In genomic region chr19:29941208-29941607, GRCm38 (mm10) we compare ENCODE assay signal across 27 mouse cellular contexts. TPM values are rescaled to one million over a fixed set of nuclear protein-coding genes. Genes with fewer than 3 reads are reported as not detected.
A peak's percentile ranks its signal among the peaks of the same experiment; 100 is the strongest.
DNase-seq lines count a peak whose midpoint lies in the region; ATAC-seq and TF ChIP-seq lines count a peak whose summit lies in the region.
"Had no signal": no experiment of that assay in that cellular context is flagged by ENCODE, and none has a peak within 500 bp of the region (broad histone marks: within the 10 kb centered on the region; RNA-seq: fewer than 3 reads in every experiment).

No protein-coding gene starts in this region.

- H3K27ac ChIP-seq in kidney, postnatal 0 days, result peak overlapping the region; percentile 43; the same call in 1 of the 2 replicates
- H3K27ac ChIP-seq in kidney, adult 2 months (ENCODE audit: insufficient read depth, low read depth, low read length), result no peak overlapping the region
- no peak overlapping the region for H3K27ac ChIP-seq in CH12.LX (ENCODE audit: insufficient read depth, low read depth)
- peak overlapping the region; percentile 37 for H3K27ac ChIP-seq in small intestine, adult 2 months (ENCODE audit: insufficient read depth, low read depth, low read length)
- H3K27ac ChIP-seq in cerebellum, adult 2 months (ENCODE audit: insufficient read depth, low read length), result no peak overlapping the region
- H3K27ac ChIP-seq in thymus, adult 2 months (ENCODE audit: control insufficient read depth, insufficient read depth, low read length), result no peak overlapping the region
- H3K27ac ChIP-seq: forebrain, embryonic 10.5 days; forebrain, embryonic 13.5 days; hindbrain, embryonic 14.5 days; hindbrain, postnatal 0 days had no signal

- no peak for TF ChIP-seq CTCF in kidney, postnatal 0 days (IDR thresholded peaks at IDR 0.05; ENCODE audit: low read depth)
- TF ChIP-seq CTCF in kidney, adult 2 months (conservative IDR thresholded peaks at IDR 0.05; ENCODE audit: insufficient read depth, insufficient read length, low read depth, low read length), result no peak
- TF ChIP-seq CTCF in CH12.LX (conservative IDR thresholded peaks at IDR 0.05 in 1 of 2, IDR thresholded peaks at IDR 0.05 in 1 of 2; ENCODE audit: low read depth in 2 of 2, low read length in 2 of 2), result no peak
- no peak for TF ChIP-seq CTCF in small intestine, adult 2 months (IDR thresholded peaks at IDR 0.05; ENCODE audit: extremely low read depth, insufficient read length, insufficient replicate concordance, low read depth, low read length)
- TF ChIP-seq CTCF in cerebellum, adult 2 months (IDR thresholded peaks at IDR 0.05; ENCODE audit: borderline replicate concordance, insufficient read depth, low read depth, low read length), result no peak
- TF ChIP-seq CTCF in thymus, adult 2 months (IDR thresholded peaks at IDR 0.05; ENCODE audit: borderline replicate concordance, control insufficient read depth, extremely low read depth, insufficient read depth, low read length, poor library complexity), result no peak

- WGBS in kidney, postnatal 0 days, result 81% methylated on average over 7 of the region's 7 CpGs
- WGBS in kidney, adult 2 months, result 93% methylated on average over 7 of the region's 7 CpGs
- WGBS in small intestine, adult 2 months, result 69% methylated on average over 7 of the region's 7 CpGs
- whole genome bisulfite sequencing in cerebellum, adult 2 months, result 74% methylated on average over 7 of the region's 7 CpGs
- WGBS in thymus, adult 2 months, result 93% methylated on average over 7 of the region's 7 CpGs

- dilution Hi-C loops in CH12.LX (cut with MboI; ENCODE audit: extremely low pct_ligation_motif_present, extremely low pct_unique_long_range_greater_than_20kb, low sequenced_read_pairs), result no loop called here

- H3K4me1 ChIP-seq in kidney, postnatal 0 days (replicated peaks; ENCODE audit: insufficient read depth, low read length), result peaks cover under 1% of the 10 kb centered on the region; the same call in 1 of the 2 replicates
- H3K4me1 ChIP-seq in kidney, adult 2 months (ENCODE audit: control insufficient read depth, insufficient read depth, low read length), result peaks cover 15% of the 10 kb centered on the region
- peaks cover 12 to 38% of the 10 kb centered on the region in 2 experiments for H3K4me1 ChIP-seq in CH12.LX (ENCODE audit: control insufficient read depth in 1 of 2, insufficient read depth in 2 of 2)
- peaks cover 24% of the 10 kb centered on the region for H3K4me1 ChIP-seq in small intestine, adult 2 months (ENCODE audit: control insufficient read depth, insufficient read depth, insufficient read length, low read length)
- no peaks in the 10 kb centered on the region for H3K4me1 ChIP-seq in cerebellum, adult 2 months (ENCODE audit: control insufficient read depth, insufficient read depth, low read length)
- no peaks in the 10 kb centered on the region for H3K4me1 ChIP-seq in thymus, adult 2 months (replicated peaks; ENCODE audit: control insufficient read depth, insufficient read depth, low read length)
- H3K4me1 ChIP-seq: forebrain, embryonic 13.5 days had no signal

- no peak overlapping the region for H3K9ac ChIP-seq in kidney, postnatal 0 days (ENCODE audit: low read depth, low read length)
- no peak overlapping the region for H3K9ac ChIP-seq in CH12.LX (ENCODE audit: insufficient read depth, low read depth)
- H3K9ac ChIP-seq: forebrain, embryonic 13.5 days; heart, embryonic 13.5 days; hindbrain, embryonic 14.5 days had no signal

- H3K9me3 ChIP-seq in kidney, postnatal 0 days (replicated peaks; ENCODE audit: low read length), result no peaks in the 10 kb centered on the region
- H3K9me3 ChIP-seq in CH12.LX (replicated peaks; ENCODE audit: low read length), result no peaks in the 10 kb centered on the region
- H3K9me3 ChIP-seq: forebrain, embryonic 10.5 days; forebrain, embryonic 13.5 days; G1E; heart, embryonic 13.5 days had no signal

- ATAC-seq in kidney, postnatal 0 days (replicated peaks; ENCODE audit: low FRiP score, low read depth), result no peak
- ATAC-seq: activated CD4-positive, CD25-positive, alpha-beta regulatory T cell, adult 4 months; forebrain, embryonic 13.5 days; forebrain, embryonic 16.5 days; hindbrain, postnatal 0 days; intestine, postnatal 0 days had no signal

- no peak overlapping the region for H3K4me3 ChIP-seq in kidney, postnatal 0 days (replicated peaks; ENCODE audit: low read depth, low read length)
- no peak overlapping the region for H3K4me3 ChIP-seq in kidney, adult 2 months (ENCODE audit: insufficient read depth, low read depth, low read length)
- no peak overlapping the region for H3K4me3 ChIP-seq in CH12.LX (replicated peaks in 1 of 3; ENCODE audit: low read depth in 2 of 3, low read length in 2 of 3, poor library complexity in 1 of 3)
- H3K4me3 ChIP-seq in small intestine, adult 2 months (ENCODE audit: low read depth, low read length), result no peak overlapping the region
- H3K4me3 ChIP-seq in cerebellum, adult 2 months (replicated peaks; ENCODE audit: insufficient read depth, low read depth, low read length), result no peak overlapping the region
- H3K4me3 ChIP-seq in thymus, adult 2 months (ENCODE audit: control insufficient read depth, insufficient read depth, low read length), result no peak overlapping the region
- H3K4me3 ChIP-seq: forebrain, embryonic 10.5 days; forebrain, embryonic 13.5 days; heart, embryonic 13.5 days had no signal

- no peaks in the 10 kb centered on the region for H3K79me2 ChIP-seq in CH12.LX (replicated peaks; ENCODE audit: control insufficient read depth, extremely low read depth, insufficient read depth, poor library complexity, severe bottlenecking)

- TF ChIP-seq POLR2A in kidney, adult 2 months (IDR thresholded peaks at IDR 0.05; ENCODE audit: low read depth, low read length), result no peak
- no peak for TF ChIP-seq POLR2A in CH12.LX (IDR thresholded peaks at IDR 0.05; ENCODE audit: low read depth, low read length)
- no peak for TF ChIP-seq POLR2A in small intestine, adult 2 months (IDR thresholded peaks at IDR 0.05; ENCODE audit: low read depth, low read length)
- TF ChIP-seq POLR2A in cerebellum, adult 2 months (IDR thresholded peaks at IDR 0.05; ENCODE audit: borderline replicate concordance, insufficient read depth, low read length), result no peak
- no peak for TF ChIP-seq POLR2A in thymus, adult 2 months (IDR thresholded peaks at IDR 0.05; ENCODE audit: control insufficient read depth, extremely low read depth, insufficient read depth, low read length, poor library complexity)

- no peak for TF ChIP-seq EP300 in CH12.LX (IDR thresholded peaks at IDR 0.05; ENCODE audit: low read length)

- no peak for TF ChIP-seq RAD21 in CH12.LX (IDR thresholded peaks at IDR 0.05; ENCODE audit: low read depth, low read length)

- in situ Hi-C loops in CH12.LX (cut with MboI; ENCODE audit: low pct_ligation_motif_present, low pct_unique_long_range_greater_than_20kb, low sequenced_read_pairs), result no loop called here

- no peak overlapping the region for H3K4me2 ChIP-seq in kidney, postnatal 0 days (ENCODE audit: low read length)
- H3K4me2 ChIP-seq in CH12.LX (ENCODE audit: insufficient read depth, low read depth, poor library complexity, severe bottlenecking), result no peak overlapping the region
- H3K4me2 ChIP-seq: forebrain, embryonic 13.5 days; hindbrain, embryonic 14.5 days had no signal

- DNase-seq in kidney, postnatal 0 days (ENCODE audit: low spot score), result no peak
- DNase-seq in kidney, adult 2 months, result no peak
- no peak for DNase-seq in CH12.LX (ENCODE audit: extremely low read depth)
- DNase-seq in R1 (ENCODE audit: low read depth, low spot score), result peak; percentile 24
- DNase-seq in adrenal gland, postnatal 4 days (ENCODE audit: low spot score in 2 of 2), result no peak
- DNase-seq in cerebellum, adult 2 months, result no peak
- no peak for DNase-seq in thymus, adult 2 months
- DNase-seq: adrenal gland, postnatal 10 days; adrenal gland, postnatal 36 days; B cell, adult 2 months; cerebellum, adult 11 months; cerebellum, adult 8-10 months; cerebellum, postnatal 14 days; gastrocnemius, postnatal 10 days; heart, postnatal 14 days; heart, postnatal 4 days; kidney, adult 8-10 months had no signal

- H3K27me3 ChIP-seq in kidney, postnatal 0 days (ENCODE audit: insufficient read depth, low read length), result no peaks in the 10 kb centered on the region
- H3K27me3 ChIP-seq in kidney, adult 2 months (replicated peaks; ENCODE audit: control insufficient read depth, insufficient read depth, low read length), result no peaks in the 10 kb centered on the region
- no peaks in the 10 kb centered on the region for H3K27me3 ChIP-seq in CH12.LX (replicated peaks)
- no peaks in the 10 kb centered on the region for H3K27me3 ChIP-seq in small intestine, adult 2 months (ENCODE audit: control insufficient read depth, insufficient read depth, low read length)
- no peaks in the 10 kb centered on the region for H3K27me3 ChIP-seq in cerebellum, adult 2 months (ENCODE audit: control insufficient read depth, insufficient read depth, low read length)
- no peaks in the 10 kb centered on the region for H3K27me3 ChIP-seq in thymus, adult 2 months (ENCODE audit: control insufficient read depth, insufficient read depth, low read length)
- H3K27me3 ChIP-seq: forebrain, embryonic 13.5 days; heart, embryonic 13.5 days had no signal

- no peaks in the 10 kb centered on the region for H3K36me3 ChIP-seq in kidney, postnatal 0 days (ENCODE audit: insufficient read depth, low read length)
- no peaks in the 10 kb centered on the region for H3K36me3 ChIP-seq in kidney, adult 2 months (ENCODE audit: control insufficient read depth, insufficient read depth, low read length)
- H3K36me3 ChIP-seq in CH12.LX (replicated peaks in 1 of 2; ENCODE audit: control insufficient read depth in 1 of 2, insufficient read depth in 1 of 2, low read length in 1 of 2), result no peaks in the 10 kb centered on the region
- no peaks in the 10 kb centered on the region for H3K36me3 ChIP-seq in small intestine, adult 2 months (ENCODE audit: control insufficient read depth, insufficient read depth, low read length)
- H3K36me3 ChIP-seq in thymus, adult 2 months (ENCODE audit: control insufficient read depth, insufficient read depth, low read length), result no peaks in the 10 kb centered on the region
- H3K36me3 ChIP-seq: forebrain, embryonic 10.5 days; G1E; heart, embryonic 13.5 days had no signal

TF ChIP-seq in CH12.LX, 34 proteins besides CTCF, POLR2A, EP300 and RAD21 (continues in another document):
- no peak for TF ChIP-seq NRF1 (IDR thresholded peaks at IDR 0.05; ENCODE audit: low read depth, low read length)
- TF ChIP-seq JUND (conservative IDR thresholded peaks at IDR 0.05; ENCODE audit: low read depth, low read length), result no peak
- no peak for TF ChIP-seq IRF4 (IDR thresholded peaks at IDR 0.05; ENCODE audit: low read depth, low read length)
- peak; percentile 17; the same call in 1 of the 2 replicates for TF ChIP-seq MAX (IDR thresholded peaks at IDR 0.05; ENCODE audit: low read length)

RNA-seq across cellular contexts. Expression of gene Il33, which starts 16.3 kb away (rescaled TPM):
- polyA plus RNA-seq in kidney, postnatal 0 days (2015; fragmentation: Nextera tagmentation; extraction: Ambion mirVana), result 61.8 and 63.7 TPM in 2 replicates
- polyA plus RNA-seq in kidney, adult 2 months (2012; rRNA removed), result 5.6 and 8.2 TPM in 2 replicates
- 0.08 TPM in 1 of 2 replicates, not detected in the other for total RNA-seq in CH12.LX (2012; rRNA removed)
- 0.32 and 0.39 TPM in 2 replicates for total RNA-seq in CH12.LX (2014; rRNA removed)
- polyA plus RNA-seq in CH12.LX (2012; ENCODE audit: insufficient read length, low read depth), result 0.24 and 0.29 TPM in 2 replicates
- 6.7 and 9.0 TPM in 2 replicates for polyA plus RNA-seq in small intestine, adult 2 months (2012; rRNA removed)
- 10 to 100 TPM; 26.7 to 29.6 TPM for total RNA-seq in adrenal gland, postnatal 4 days (2021)
- 38.5 and 58.0 TPM in 2 replicates for polyA plus RNA-seq in cerebellum, adult 2 months (2012; rRNA removed)
- polyA plus RNA-seq in thymus, adult 2 months (2012; rRNA removed), result 2.5 and 3.3 TPM in 2 replicates
- polyA plus RNA-seq: activated CD4-positive, CD25-positive, alpha-beta regulatory T cell, adult 4 months had no signal

Comparison
In these comparisons a context has a peak if more than half of its experiments do, and no peak if none do; other contexts are left out.
1. H3K27ac ChIP-seq: peak in kidney, postnatal 0 days (single experiment) and small intestine, adult 2 months (single experiment); none in kidney, adult 2 months (single experiment), CH12.LX (single experiment), cerebellum, adult 2 months (single experiment) and thymus, adult 2 months (single experiment).